Mouse (Mus musculus) CH12.LX (cell line): ENCODE measurements around the gene Svep1. TPM values are rescaled to one million over a fixed set of nuclear protein-coding genes. Genes with fewer than 3 reads are reported as not detected.

Experiments
- DNase-seq: peaks from one replicate; pipeline ENCODE4 v3.0.0-alpha.2; 2013; ENCODE audit errors: extremely low read depth
- H3K27ac ChIP-seq: 2 replicates; pipeline ENCODE4 v1.5.1; 2012; ENCODE audit warnings: low read depth, mild to moderate bottlenecking, control low read depth, moderate library complexity; ENCODE audit not compliant: insufficient read depth
- H3K27me3 ChIP-seq: replicated peaks from 2 replicates; pipeline ENCODE3; 2012; ENCODE audit warnings: inconsistent platforms
- H3K36me3 ChIP-seq, 2 experiments: replicated peaks in 1 of 2; 2 replicates each; pipeline versions ENCODE3 to v1.6.1; 2012; ENCODE audit warnings: inconsistent platforms in 1 of 2, low read length in 1 of 2, mild to moderate bottlenecking in 1 of 2, mixed read lengths in 1 of 2, moderate library complexity in 1 of 2; ENCODE audit not compliant: control insufficient read depth in 1 of 2, insufficient read depth in 1 of 2
- H3K4me1 ChIP-seq, 2 experiments: 2 replicates each; pipeline ENCODE4 v1.6.1; 2012; ENCODE audit warnings: inconsistent platforms in 1 of 2, moderate library complexity in 1 of 2; ENCODE audit not compliant: insufficient read depth in 2 of 2, control insufficient read depth in 1 of 2
- H3K4me2 ChIP-seq: 2 replicates; pipeline ENCODE4 v1.6.1; 2012; ENCODE audit warnings: low read depth, mild to moderate bottlenecking, control low read depth; ENCODE audit not compliant: poor library complexity, insufficient read depth, severe bottlenecking
- H3K4me3 ChIP-seq, 3 experiments: fragments of 150-350 bp in 1 of 3; sonication (generic) in 1 of 3; replicated peaks in 1 of 3; 2 replicates each; pipeline versions ENCODE3 to v1.5.1; 2011 to 2012; ENCODE audit warnings: low read depth in 2 of 3, low read length in 2 of 3, mild to moderate bottlenecking in 2 of 3, moderate library complexity in 2 of 3, control low read depth in 1 of 3, improper control_type of control experiment in 1 of 3, inconsistent platforms in 1 of 3, mixed read lengths in 1 of 3; ENCODE audit not compliant: poor library complexity in 1 of 3
- H3K79me2 ChIP-seq: replicated peaks from 2 replicates; pipeline ENCODE4 v1.6.1; 2012; ENCODE audit warnings: mild to moderate bottlenecking, moderate library complexity; ENCODE audit not compliant: control insufficient read depth, poor library complexity, insufficient read depth, severe bottlenecking; ENCODE audit errors: extremely low read depth
- H3K9ac ChIP-seq: 2 replicates; pipeline ENCODE4 v1.6.1; 2012; ENCODE audit warnings: low read depth, mild to moderate bottlenecking, control low read depth, moderate library complexity; ENCODE audit not compliant: insufficient read depth
- H3K9me3 ChIP-seq: replicated peaks from 2 replicates; pipeline ENCODE3; 2012; ENCODE audit warnings: low read length, inconsistent platforms, mixed read lengths
- BHLHE40 ChIP-seq: IDR thresholded peaks from 2 replicates; pipeline ENCODE4 v1.6.1; 2011; ENCODE audit warnings: mild to moderate bottlenecking, low read depth, low read length, improper control_type of control experiment
- CHD1 ChIP-seq: IDR thresholded peaks from 2 replicates; pipeline ENCODE4 v1.6.1; 2012; ENCODE audit warnings: low read depth, low read length, improper control_type of control experiment, inconsistent platforms
- CTCF ChIP-seq, 2 experiments: IDR thresholded peaks in 1 of 2; conservative IDR thresholded peaks in 1 of 2; 2 replicates each; pipeline ENCODE4 v1.5.1; 2011 to 2012; ENCODE audit warnings: low read depth in 2 of 2, low read length in 2 of 2, improper control_type of control experiment in 1 of 2, inconsistent platforms in 1 of 2, mild to moderate bottlenecking in 1 of 2, moderate library complexity in 1 of 2
- ELF1 ChIP-seq: IDR thresholded peaks from 2 replicates; pipeline ENCODE4 v1.6.1; 2014; ENCODE audit warnings: low read depth, mild to moderate bottlenecking, inconsistent platforms, low read length, improper control_type of control experiment
- EP300 ChIP-seq: IDR thresholded peaks from 2 replicates; pipeline ENCODE4 v1.6.1; 2011; ENCODE audit warnings: low read length, improper control_type of control experiment
- ETS1 ChIP-seq: conservative IDR thresholded peaks from 2 replicates; pipeline ENCODE4 v1.6.1; 2012; ENCODE audit warnings: low read depth, mild to moderate bottlenecking, inconsistent platforms, low read length, improper control_type of control experiment, moderate library complexity
- HCFC1 ChIP-seq: IDR thresholded peaks from 2 replicates; pipeline ENCODE4 v1.6.1; 2012; ENCODE audit warnings: low read depth, mild to moderate bottlenecking, inconsistent platforms, low read length, improper control_type of control experiment
- IRF4 ChIP-seq: IDR thresholded peaks from 2 replicates; pipeline ENCODE4 v1.6.1; 2014; ENCODE audit warnings: low read depth, mild to moderate bottlenecking, inconsistent platforms, low read length, improper control_type of control experiment
- KAT2A ChIP-seq: IDR thresholded peaks from 2 replicates; pipeline ENCODE4 v1.6.1; 2012; ENCODE audit warnings: low read length, improper control_type of control experiment, inconsistent platforms; ENCODE audit not compliant: insufficient replicate concordance
- MAFK ChIP-seq: IDR thresholded peaks from 2 replicates; pipeline ENCODE4 v1.6.1; 2011; ENCODE audit warnings: low read length, improper control_type of control experiment; ENCODE audit not compliant: insufficient replicate concordance
- MAX ChIP-seq: IDR thresholded peaks from 2 replicates; pipeline ENCODE4 v1.6.1; 2011; ENCODE audit warnings: low read length, improper control_type of control experiment
- MXI1 ChIP-seq: IDR thresholded peaks from 2 replicates; pipeline ENCODE4 v1.6.1; 2011; ENCODE audit warnings: mild to moderate bottlenecking, low read depth, low read length, improper control_type of control experiment
- MYC ChIP-seq: IDR thresholded peaks from 2 replicates; pipeline ENCODE4 v1.6.1; 2011; ENCODE audit warnings: low read depth, mild to moderate bottlenecking, improper control_type of control experiment, low read length
- NELFE ChIP-seq: IDR thresholded peaks from 2 replicates; pipeline ENCODE4 v1.6.1; 2011; ENCODE audit warnings: low read depth, low read length, improper control_type of control experiment
- NRF1 ChIP-seq: IDR thresholded peaks from 2 replicates; pipeline ENCODE4 v1.6.1; 2014; ENCODE audit warnings: low read depth, mild to moderate bottlenecking, inconsistent platforms, low read length, improper control_type of control experiment, moderate library complexity
- PAX5 ChIP-seq: IDR thresholded peaks from 2 replicates; pipeline ENCODE4 v1.6.1; 2012; ENCODE audit warnings: low read length, inconsistent platforms, mixed read lengths
- POLR2AphosphoS2 ChIP-seq: IDR thresholded peaks from 2 replicates; pipeline ENCODE4 v1.6.1; 2011; ENCODE audit warnings: low read depth, low read length, improper control_type of control experiment
- RAD21 ChIP-seq: IDR thresholded peaks from 2 replicates; pipeline ENCODE4 v1.6.1; 2011; ENCODE audit warnings: low read depth, mild to moderate bottlenecking, low read length, improper control_type of control experiment, moderate library complexity
- RCOR1 ChIP-seq: conservative IDR thresholded peaks from 2 replicates; pipeline ENCODE4 v1.6.1; 2012; ENCODE audit warnings: low read depth, mild to moderate bottlenecking, inconsistent platforms, low read length, improper control_type of control experiment
- SIN3A ChIP-seq: IDR thresholded peaks from 2 replicates; pipeline ENCODE4 v1.6.1; 2012; ENCODE audit warnings: low read length, improper control_type of control experiment, inconsistent platforms
- SMC3 ChIP-seq: IDR thresholded peaks from 2 replicates; pipeline ENCODE4 v1.6.1; 2011; ENCODE audit warnings: low read depth, low read length, improper control_type of control experiment
- TBP ChIP-seq: conservative IDR thresholded peaks from 2 replicates; pipeline ENCODE4 v1.6.1; 2011; ENCODE audit warnings: low read depth, low read length, improper control_type of control experiment
- TCF12 ChIP-seq: IDR thresholded peaks from 2 replicates; pipeline ENCODE4 v1.6.1; 2014; ENCODE audit warnings: low read depth, mild to moderate bottlenecking, inconsistent platforms, low read length, improper control_type of control experiment
- USF1 ChIP-seq: IDR thresholded peaks from 2 replicates; pipeline ENCODE4 v1.6.1; 2014; ENCODE audit warnings: low read depth, mild to moderate bottlenecking, inconsistent platforms, low read length, improper control_type of control experiment
- ZNF384 ChIP-seq: IDR thresholded peaks from 2 replicates; pipeline ENCODE4 v1.6.1; 2012; ENCODE audit warnings: low read depth, low read length, improper control_type of control experiment, inconsistent platforms
- dilution Hi-C: fragments of 300-500 bp; cut with MboI; formaldehyde crosslinking; loops from 2 replicates; pipeline ENCODE4 v1.14.3; 2020; ENCODE audit warnings: low sequenced_read_pairs; ENCODE audit not compliant: extremely low pct_unique_long_range_greater_than_20kb, extremely low pct_ligation_motif_present
- in situ Hi-C: fragments of 300-500 bp; cut with MboI; formaldehyde crosslinking; loops from 3 replicates; pipeline ENCODE4 v1.14.3; 2019; ENCODE audit warnings: low sequenced_read_pairs, low pct_ligation_motif_present, low pct_unique_long_range_greater_than_20kb, mixed read lengths
- polyA plus RNA-seq: library from polyadenylated mRNA; unstranded; fragments of >175 nt; gene quantifications from 2 replicates; pipeline ENCODE4 v1.2.1, GENCODE M21; 2012; ENCODE audit warnings: low read depth; ENCODE audit not compliant: insufficient read length
- total RNA-seq, 2 experiments: library from RNA; depleted of rRNA; stranded (reverse); fragments of 300-350 nt in 1 of 2; fragments of >200 nt in 1 of 2; gene quantifications; 2 replicates each; pipeline ENCODE4 v1.2.3; 2012 to 2014

Gene Svep1
- total and polyA plus RNA-seq, 3 experiments: not detected

DNA sequence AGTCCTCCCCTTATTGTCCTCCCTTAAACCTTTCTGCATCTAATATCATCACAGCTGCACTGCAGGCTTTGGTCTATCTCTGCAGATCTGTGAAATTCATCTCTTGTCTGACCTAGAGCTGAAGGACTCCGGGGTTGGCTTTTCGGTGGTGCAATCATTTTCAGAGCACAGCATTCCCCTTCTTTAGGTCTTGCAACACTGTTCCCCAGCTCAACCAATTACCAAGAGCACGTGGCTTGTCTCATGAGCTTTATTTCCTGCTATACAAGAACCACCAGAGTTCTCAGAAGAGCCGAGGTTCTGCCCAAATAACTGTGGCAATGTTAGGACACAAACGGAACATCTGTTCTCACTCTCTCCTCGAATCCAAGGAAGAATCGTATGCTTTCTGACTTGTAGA is 33.8 kb upstream of the Svep1 start:
- no peak for TF ChIP-seq CTCF (conservative IDR thresholded peaks at IDR 0.05 in 1 of 2, IDR thresholded peaks at IDR 0.05 in 1 of 2; ENCODE audit: low read depth in 2 of 2, low read length in 2 of 2)
- TF ChIP-seq POLR2AphosphoS2: no peak
- TF ChIP-seq CHD1: no peak
- no peak for TF ChIP-seq ETS1
- no peak for TF ChIP-seq IRF4
- no peak for TF ChIP-seq KAT2A
- TF ChIP-seq TCF12: no peak
- TF ChIP-seq PAX5: no peak
- no peak for DNase-seq
- H3K4me1 ChIP-seq: no peaks in the 10 kb centered on the region
- H3K27me3 ChIP-seq: no peaks in the 10 kb centered on the region
- no peak overlapping the region for H3K9ac ChIP-seq
- no peak overlapping the region for H3K27ac ChIP-seq
- no peak overlapping the region for H3K4me2 ChIP-seq
- in situ Hi-C loops (no loop called here), dilution Hi-C loops (no loop called here)
- no peaks in the 10 kb centered on the region for H3K36me3 ChIP-seq
- H3K79me2 ChIP-seq: no peaks in the 10 kb centered on the region
- no peak overlapping the region for H3K4me3 ChIP-seq
- H3K9me3 ChIP-seq: no peaks in the 10 kb centered on the region

DNA sequence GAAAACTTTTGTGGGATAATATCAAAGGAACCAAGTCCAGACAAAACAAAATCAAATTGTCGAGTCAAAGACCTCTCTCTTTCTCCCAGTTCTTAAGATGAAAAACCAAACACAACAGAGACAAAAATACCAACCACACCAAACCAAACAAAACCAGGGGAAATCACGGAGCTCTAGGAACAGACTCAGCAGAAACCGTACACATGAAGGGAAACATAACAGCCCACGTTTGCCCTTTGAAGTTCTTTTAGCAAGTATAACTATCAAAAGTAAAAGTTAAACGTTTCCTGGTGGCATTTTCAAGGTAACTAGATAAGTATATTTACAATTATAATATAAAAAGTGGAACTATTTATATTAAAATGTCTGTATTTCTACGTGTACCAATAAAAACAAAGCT is 29.2 kb upstream of the Svep1 start:
- H3K4me2 ChIP-seq: no peak overlapping the region
- dilution Hi-C loops: no loop called here
- in situ Hi-C loops: no loop called here

DNA sequence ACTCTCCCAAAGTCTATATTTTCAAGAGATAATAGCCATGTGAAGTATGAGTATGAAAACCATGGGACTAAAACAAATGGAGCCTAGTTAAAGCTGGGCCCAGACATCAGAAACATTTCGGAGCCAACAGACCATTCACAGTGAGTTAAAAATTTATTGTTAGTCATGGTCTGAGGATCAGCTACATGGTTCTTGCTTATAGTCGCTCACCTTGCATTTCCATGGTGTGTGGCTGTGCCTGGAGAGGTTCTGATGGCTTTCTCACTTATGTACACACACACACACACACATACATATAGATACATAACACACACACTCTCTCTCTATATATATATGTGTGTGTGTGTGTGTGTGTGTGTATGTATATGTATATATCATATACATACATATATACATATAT is 16.8 kb upstream of the Svep1 start:
- in situ Hi-C loops (no loop called here), dilution Hi-C loops (no loop called here)
- H3K4me3 ChIP-seq: no peak overlapping the region

More for the DNA sequence above, 29.2 kb upstream of the Svep1 start:
- Histone ChIP-seq H3K27ac (no peak overlapping the region), H3K4me3 (no peak overlapping the region), H3K36me3 (no peaks in the 10 kb centered on the region), H3K4me1 (no peaks in the 10 kb centered on the region), H3K9ac (no peak overlapping the region), H3K27me3 (no peaks in the 10 kb centered on the region), H3K79me2 (no peaks in the 10 kb centered on the region), H3K9me3 (no peaks in the 10 kb centered on the region)
- no peak for DNase-seq
- no peak for TF ChIP-seq RCOR1
- no peak for TF ChIP-seq EP300
- no peak for TF ChIP-seq CHD1
- no peak for TF ChIP-seq NRF1
- TF ChIP-seq MYC: no peak
- no peak for TF ChIP-seq ETS1
- no peak for TF ChIP-seq TCF12
- no peak for TF ChIP-seq RAD21
- no peak for TF ChIP-seq TBP
- TF ChIP-seq MAX: no peak

More for the DNA sequence above, 16.8 kb upstream of the Svep1 start:
- Histone ChIP-seq H3K9ac (no peak overlapping the region), H3K9me3 (no peaks in the 10 kb centered on the region), H3K79me2 (no peaks in the 10 kb centered on the region), H3K4me2 (no peak overlapping the region), H3K27ac (no peak overlapping the region), H3K36me3 (no peaks in the 10 kb centered on the region), H3K4me1 (no peaks in the 10 kb centered on the region), H3K27me3 (no peaks in the 10 kb centered on the region)
- DNase-seq: no peak
- TF ChIP-seq BHLHE40 (no peak), CHD1 (no peak), SIN3A (no peak), HCFC1 (no peak), USF1 (no peak), KAT2A (no peak), MXI1 (no peak), PAX5 (no peak), MAFK (no peak), ZNF384 (no peak), NRF1 (no peak), MYC (no peak), ELF1 (no peak), NELFE (no peak), SMC3 (no peak)
